8 mouse cellular contexts compared by ENCODE assay signal in the genomic region with DNA sequence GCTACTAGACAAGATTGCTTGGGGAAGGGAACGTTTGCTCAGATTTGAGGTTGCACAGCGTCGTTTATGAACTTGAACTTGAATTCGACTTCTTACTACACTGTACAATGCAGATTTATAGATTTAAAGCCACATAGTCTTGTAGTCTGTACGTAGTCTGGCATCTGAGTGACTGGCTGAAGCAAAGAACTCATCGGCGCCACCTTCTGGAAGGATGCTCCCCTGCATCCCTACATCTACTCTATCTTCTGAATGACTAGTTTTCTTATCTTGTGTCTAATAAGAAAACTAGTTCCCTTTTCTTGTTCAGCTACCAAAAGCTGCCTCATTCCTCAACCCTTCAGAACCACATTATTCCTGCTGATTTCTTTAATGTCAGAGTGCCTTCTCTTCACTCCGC. TPM values are rescaled to one million over a fixed set of nuclear protein-coding genes. Genes with fewer than 3 reads are reported as not detected.
A peak's percentile ranks its signal among the peaks of the same experiment; 100 is the strongest.
DNase-seq lines count a peak whose midpoint lies in the region; ATAC-seq and TF ChIP-seq lines count a peak whose summit lies in the region.
"Not testable (repeated sequence)": the region's sequence is repeated elsewhere in the genome, so short reads cannot be mapped to it uniquely, and the experiment has no call there.

No protein-coding gene starts in this region.

- H3K4me1 ChIP-seq in kidney, adult 2 months (ENCODE audit: control insufficient read depth, insufficient read depth, low read length); limb, embryonic 11.5 days (ENCODE audit: control insufficient read depth, insufficient read depth, low read length); thymus, adult 2 months (replicated peaks; ENCODE audit: control insufficient read depth, insufficient read depth, low read length): not testable (repeated sequence)

- H3K9ac ChIP-seq in limb, embryonic 11.5 days (ENCODE audit: low read length) = not testable (repeated sequence)

- H3K4me2 ChIP-seq in limb, embryonic 11.5 days (ENCODE audit: low read depth, severe bottlenecking) = not testable (repeated sequence)

- not testable (repeated sequence) for H3K27ac ChIP-seq in kidney, adult 2 months (ENCODE audit: insufficient read depth, low read depth, low read length); limb, embryonic 11.5 days (replicated peaks; ENCODE audit: low read depth, low read length); thymus, adult 2 months (ENCODE audit: control insufficient read depth, insufficient read depth, low read length)

- 61% methylated on average over 8 of the region's 8 CpGs for WGBS in kidney, adult 2 months
- 67% methylated on average over 8 of the region's 8 CpGs for WGBS in limb, embryonic 11.5 days
- 65% methylated on average over 8 of the region's 8 CpGs for WGBS in thymus, adult 2 months

- H3K36me3 ChIP-seq in kidney, adult 2 months (ENCODE audit: control insufficient read depth, insufficient read depth, low read length); limb, embryonic 11.5 days (ENCODE audit: control insufficient read depth, insufficient read depth, low read length); thymus, adult 2 months (ENCODE audit: control insufficient read depth, insufficient read depth, low read length): not testable (repeated sequence)

- TF ChIP-seq POLR2A in kidney, adult 2 months (IDR thresholded peaks at IDR 0.05; ENCODE audit: low read depth, low read length); thymus, adult 2 months (IDR thresholded peaks at IDR 0.05; ENCODE audit: control insufficient read depth, extremely low read depth, insufficient read depth, low read length, poor library complexity): not testable (repeated sequence)

- not testable (repeated sequence) for H3K27me3 ChIP-seq in kidney, adult 2 months (replicated peaks; ENCODE audit: control insufficient read depth, insufficient read depth, low read length); limb, embryonic 11.5 days (ENCODE audit: control insufficient read depth, insufficient read depth, low read length); thymus, adult 2 months (ENCODE audit: control insufficient read depth, insufficient read depth, low read length)

- 0 out of 2 replicates have a peak, but pooled peaks have one; percentile 34 for TF ChIP-seq CTCF in kidney, adult 2 months (conservative IDR thresholded peaks at IDR 0.05; ENCODE audit: insufficient read depth, insufficient read length, low read depth, low read length)
- not testable (repeated sequence) for TF ChIP-seq CTCF in thymus, adult 2 months (IDR thresholded peaks at IDR 0.05; ENCODE audit: borderline replicate concordance, control insufficient read depth, extremely low read depth, insufficient read depth, low read length, poor library complexity)

- DNase-seq in B cell, adult 2 months = peak; percentile 36 to 44
- DNase-seq in adipocyte (ENCODE audit: low spot score) = peak; percentile 62
- DNase-seq in cerebellum, postnatal 14 days = peak; percentile 31 to 67
- peak; percentile 6 for DNase-seq in gastrocnemius, postnatal 14 days
- peak; percentile 24 for DNase-seq in kidney, adult 2 months
- peak; percentile 37 for DNase-seq in limb, embryonic 11.5 days (ENCODE audit: low spot score)
- peak; percentile 10 for DNase-seq in naive thymus-derived CD4-positive, alpha-beta T cell, adult 2 months (ENCODE audit: low read depth)
- peak; percentile 41 for DNase-seq in thymus, adult 2 months

- ATAC-seq in limb, embryonic 11.5 days (ENCODE audit: insufficient number of reproducible peaks, low FRiP score, low TSS enrichment, low read depth) = not testable (repeated sequence)

- intact Hi-C loops in gastrocnemius, postnatal 14 days (cut with DNase I; ENCODE audit: low total_unique reads) = loop anchor here (10.0 kb wide), 1 partner anchor 232 kb away; no protein-coding TSS in a partner anchor

- not testable (repeated sequence) for H3K9me3 ChIP-seq in limb, embryonic 11.5 days (ENCODE audit: control insufficient read depth, low read length)

- H3K4me3 ChIP-seq in kidney, adult 2 months (ENCODE audit: insufficient read depth, low read depth, low read length); limb, embryonic 11.5 days (ENCODE audit: low read depth, low read length); thymus, adult 2 months (ENCODE audit: control insufficient read depth, insufficient read depth, low read length): not testable (repeated sequence)

RNA-seq across cellular contexts. Expression of gene Abcg2, which starts 41.5 kb away (rescaled TPM):
- 10 to 100 TPM; 17.7 to 24.7 TPM for total RNA-seq in gastrocnemius, postnatal 14 days (2021)
- polyA plus RNA-seq in kidney, adult 2 months (2012; rRNA removed) = 146 and 181 TPM in 2 replicates
- 49.2 and 49.9 TPM in 2 replicates for polyA plus RNA-seq in limb, embryonic 11.5 days (2014; fragmentation: Nextera tagmentation; extraction: Ambion mirVana)
- polyA plus RNA-seq in thymus, adult 2 months (2012; rRNA removed) = 4.3 and 7.4 TPM in 2 replicates

Comparison
In these comparisons a context has a peak if more than half of its experiments do, and no peak if none do; other contexts are left out.
1. DNase-seq: peak in every context shown above with its lines; median percentile 62 in adipocyte; 49 in cerebellum, postnatal 14 days; 41 in thymus, adult 2 months; 40 in B cell, adult 2 months; 37 in limb, embryonic 11.5 days; 24 in kidney, adult 2 months; 10 in naive thymus-derived CD4-positive, alpha-beta T cell, adult 2 months; 6 in gastrocnemius, postnatal 14 days.